Mouse (Mus musculus) R1 (cell line): ENCODE data around the gene BC030867.

Source experiments
- DNase-seq: peaks from one replicate; pipeline ENCODE4 v3.0.0-alpha.2; 2018; ENCODE audit warnings: low read depth, low spot score

Gene BC030867

GRCm38 (mm10) chr11:102248630-102249230 is at the start of gene BC030867:
Gene BC030867 (plus strand): TSS chr11:102248882.
- DNase-seq, result peak; percentile 98

- no peak for DNase-seq
These were observed 48.8 kb upstream of the BC030867 start for GRCm38 (mm10) chr11:102199856-102200255.

- DNase-seq, result peak; percentile 33
These were observed 47.3 kb upstream of the BC030867 start for GRCm38 (mm10) chr11:102201408-102201821.

- no peak for DNase-seq
These were observed 42.2 kb upstream of the BC030867 start for GRCm38 (mm10) chr11:102206481-102206880.

- DNase-seq, result no peak
These were observed 40.6 kb upstream of the BC030867 start for GRCm38 (mm10) chr11:102207825-102208777.

- DNase-seq, result no peak
These were observed 39.8 kb upstream of the BC030867 start for GRCm38 (mm10) chr11:102208846-102209245.

- peak; percentile 56 for DNase-seq
These were observed 38.9 kb upstream of the BC030867 start for GRCm38 (mm10) chr11:102209742-102210141.

GRCm38 (mm10) chr11:102210185-102210584 is 38.5 kb upstream of the BC030867 start:
- DNase-seq, result no peak

- DNase-seq, result no peak
These were observed 37.7 kb upstream of the BC030867 start for GRCm38 (mm10) chr11:102211011-102211410.

- DNase-seq, result no peak
These were observed 36.7 kb upstream of the BC030867 start for GRCm38 (mm10) chr11:102211936-102212341.

- DNase-seq, result no peak
These were observed 34.1 kb upstream of the BC030867 start for GRCm38 (mm10) chr11:102214430-102215156.

- no peak for DNase-seq
These were observed 33.2 kb upstream of the BC030867 start for GRCm38 (mm10) chr11:102215511-102215910.

- no peak for DNase-seq
These were observed 32.4 kb upstream of the BC030867 start for GRCm38 (mm10) chr11:102216056-102216885.

- no peak for DNase-seq
These were observed 31.8 kb upstream of the BC030867 start for GRCm38 (mm10) chr11:102216886-102217240.

GRCm38 (mm10) chr11:102217396-102217795 is 31.3 kb upstream of the BC030867 start:
- no peak for DNase-seq

GRCm38 (mm10) chr11:102217876-102218430 is 30.7 kb upstream of the BC030867 start:
- no peak for DNase-seq

- DNase-seq, result peak; percentile 80
These were observed 29.9 kb upstream of the BC030867 start for GRCm38 (mm10) chr11:102218783-102219182.

GRCm38 (mm10) chr11:102219247-102219993 is 29.3 kb upstream of the BC030867 start:
- DNase-seq, result no peak

- no peak for DNase-seq
These were observed 28.7 kb upstream of the BC030867 start for GRCm38 (mm10) chr11:102219994-102220346.

- DNase-seq, result no peak
These were observed 28.2 kb upstream of the BC030867 start for GRCm38 (mm10) chr11:102220451-102220850.
